Mouse (Mus musculus) liver, embryonic 18 days (tissue): ENCODE results near the gene Ndufaf5. TPM values are rescaled to one million over a fixed set of nuclear protein-coding genes. Genes with fewer than 3 reads are reported as not detected.

Experiments
- polyA plus RNA-seq: library from polyadenylated mRNA; depleted of rRNA; stranded (reverse); fragments of >200 nt; gene quantifications from 2 replicates; pipeline ENCODE4 v1.2.3, GENCODE M21; 2012; rRNA removed

Ndufaf5 gene
- polyA plus RNA-seq, result 4.2 TPM in 2 replicates

DNA sequence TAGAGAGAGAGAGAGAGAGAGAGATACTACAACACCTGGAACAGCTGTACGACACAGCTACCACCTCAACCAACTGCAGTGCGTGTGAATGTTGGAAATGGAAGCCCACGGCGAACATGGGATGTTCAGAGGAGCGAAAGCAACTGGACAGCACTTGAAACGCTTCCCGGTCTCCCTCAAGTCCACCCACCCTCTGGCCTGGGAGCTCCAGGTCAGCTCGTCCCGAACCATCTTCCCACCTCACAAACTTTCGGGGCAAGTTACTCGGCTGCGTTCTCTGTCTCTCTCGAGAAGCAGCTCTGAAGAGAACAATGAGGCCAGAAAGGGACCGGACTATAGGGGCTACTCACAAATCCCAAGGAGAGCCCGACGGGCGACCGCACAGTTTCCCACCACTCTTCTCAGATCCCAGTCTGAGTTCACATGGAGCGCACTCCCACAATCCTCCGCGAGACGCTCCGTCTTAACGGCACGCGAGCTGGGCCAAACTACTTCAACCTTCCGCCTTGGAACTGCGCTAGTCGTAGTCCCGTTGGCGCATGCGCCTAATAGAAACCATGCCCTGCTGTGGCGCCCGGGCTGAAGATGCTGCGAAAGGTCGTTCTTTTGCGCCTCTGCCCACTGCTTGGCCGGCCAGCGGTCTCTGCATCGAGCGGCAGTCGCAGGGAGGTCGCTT lies at the start of gene Ndufaf5, which contains the start of gene Esf1:
Ndufaf5 (plus strand) TSS at position 523 of the 676 bp plus-strand sequence.
Esf1 (minus strand) TSS at position 438 of the 676 bp plus-strand sequence.

DNA sequence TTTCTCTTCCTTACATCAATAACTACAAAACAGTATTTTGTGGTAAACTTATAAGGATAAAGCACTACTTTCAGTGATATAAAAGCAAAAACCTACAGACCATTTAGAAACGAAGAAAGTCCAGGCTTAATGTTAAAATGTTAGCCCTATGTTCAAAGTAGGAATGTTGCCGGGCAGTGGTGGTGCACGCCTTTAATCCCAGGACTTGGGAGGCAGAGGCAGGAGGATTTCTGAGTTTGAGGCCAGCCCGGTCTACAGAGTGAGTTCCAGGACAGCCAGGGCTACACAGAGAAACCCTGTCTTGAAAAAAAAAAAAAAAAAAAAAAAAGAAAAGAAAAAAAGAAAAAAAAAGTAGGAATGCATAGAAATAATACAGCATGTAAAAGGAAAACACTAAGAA lies 18.7 kb upstream of the Ndufaf5 start, which contains the start of gene Gm17374:
Gm17374 (plus strand) TSS at position 301 of the 400 bp plus-strand sequence.

Other genes starting within 250 kb of the Ndufaf5 start
- 5.7 and 5.9 TPM in 2 replicates for gene Tasp1, start 103.8 kb upstream of the Ndufaf5 start, polyA plus RNA-seq
- not detected in 2 replicates for gene Gm17374, start 18.6 kb upstream of the Ndufaf5 start, polyA plus RNA-seq
- 4.5 and 4.9 TPM in 2 replicates for gene Esf1, start 85 bp upstream of the Ndufaf5 start, polyA plus RNA-seq
- gene Sel1l2, start 219.1 kb downstream of the Ndufaf5 start, polyA plus RNA-seq, result not detected in 2 replicates
- gene Macrod2, start 224.7 kb downstream of the Ndufaf5 start, polyA plus RNA-seq, result 2.3 and 2.4 TPM in 2 replicates